ENCODE assay signal across 16 mouse cellular contexts in genomic region chr3:96539316-96539715, GRCm38 (mm10).
"Had no signal": no experiment of that assay in that cellular context is flagged by ENCODE, and none has a peak within 500 bp of the region (broad histone marks: within the 10 kb centered on the region; RNA-seq: fewer than 3 reads in every experiment).

No protein-coding gene starts in this region.

- H3K27me3 ChIP-seq: neural tube, embryonic 13.5 days; neural tube, embryonic 15.5 days had no signal

- H3K4me1 ChIP-seq: neural tube, embryonic 13.5 days had no signal

- H3K36me3 ChIP-seq: midbrain, embryonic 10.5 days; midbrain, embryonic 12.5 days; neural tube, embryonic 13.5 days; neural tube, embryonic 15.5 days had no signal

- H3K4me2 ChIP-seq: lung, embryonic 14.5 days; midbrain, embryonic 12.5 days; neural tube, embryonic 13.5 days; neural tube, embryonic 15.5 days had no signal

- H3K9me3 ChIP-seq: midbrain, embryonic 10.5 days; midbrain, embryonic 12.5 days; neural tube, embryonic 13.5 days; neural tube, embryonic 15.5 days had no signal

- H3K4me3 ChIP-seq: midbrain, embryonic 10.5 days; midbrain, embryonic 12.5 days; myocyte; neural tube, embryonic 13.5 days; neural tube, embryonic 15.5 days had no signal

- DNase-seq: lung, adult 18-20 months; lung, embryonic 14.5 days; lung, postnatal 10 days; lung, postnatal 4 days; midbrain, embryonic 14.5 days; right cerebral cortex, postnatal 14 days; spleen, adult 18-20 months; thymus, adult 18-20 months; thymus, postnatal 14 days; thymus, postnatal 36 days had no signal

- ATAC-seq: midbrain, embryonic 16.5 days had no signal

- H3K9ac ChIP-seq: lung, embryonic 14.5 days; midbrain, embryonic 12.5 days; neural tube, embryonic 13.5 days; neural tube, embryonic 15.5 days had no signal

- H3K27ac ChIP-seq: midbrain, embryonic 10.5 days; midbrain, embryonic 12.5 days; neural tube, embryonic 13.5 days; neural tube, embryonic 15.5 days had no signal
